Mouse (Mus musculus): ENCODE results near the gene Tbc1d20.

GRCm38 (mm10) chr2:152293179-152293726 is 375 bp upstream of the Tbc1d20 start:
- no peak for TF ChIP-seq POLR2A (IDR thresholded peaks at IDR 0.05; ENCODE audit: insufficient read depth, low read depth, low read length)
- no peak for TF ChIP-seq CTCF (IDR thresholded peaks at IDR 0.05)
- TF ChIP-seq EP300 (IDR thresholded peaks at IDR 0.05; ENCODE audit: insufficient read depth, low read depth, low read length) = no peak

Data from heart, adult 2 months (tissue).